Mouse (Mus musculus): ENCODE data around the gene Ube2dnl1. TPM values are rescaled to one million over a fixed set of nuclear protein-coding genes. Genes with fewer than 3 reads are reported as not detected.

Gene Ube2dnl1
- not detected in 2 replicates for polyA plus RNA-seq (2012; rRNA removed)

GRCm38 (mm10) chrX:114904712-114905111 lies at the start of gene Ube2dnl1:
Ube2dnl1 (plus strand) TSS chrX:114905012.

GRCm38 (mm10) chrX:114907282-114907681 lies 2.5 kb downstream of the Ube2dnl1 start, which contains the start of gene Ube2dnl2:
Ube2dnl2 (plus strand) TSS chrX:114907582.

Other genes starting within 250 kb of the Ube2dnl1 start
- gene Ube2dnl2, start 2.6 kb downstream of the Ube2dnl1 start, polyA plus RNA-seq (2012; rRNA removed) = not detected in 2 replicates